Mouse (Mus musculus) kidney, adult 2 months (tissue): ENCODE measurements around the gene Acot7. TPM values are rescaled to one million over a fixed set of nuclear protein-coding genes. Genes with fewer than 3 reads are reported as not detected.

Experiments used
- DNase-seq: peaks from one replicate; pipeline ENCODE4 v3.0.0; 2021
- H3K27ac ChIP-seq: fragments of 200-500 bp; 2 replicates; pipeline ENCODE4 v1.5.1; 2012; ENCODE audit warnings: low read depth, low read length, control low read depth, inconsistent platforms; ENCODE audit not compliant: insufficient read depth
- H3K27me3 ChIP-seq: fragments of 200-500 bp; replicated peaks from 2 replicates; pipeline ENCODE4 v1.6.1; 2012; ENCODE audit warnings: mild to moderate bottlenecking, moderate library complexity, low read length, inconsistent platforms; ENCODE audit not compliant: control insufficient read depth, insufficient read depth
- H3K36me3 ChIP-seq: fragments of 200-500 bp; 2 replicates; pipeline ENCODE4 v1.6.1; 2012; ENCODE audit warnings: mild to moderate bottlenecking, moderate library complexity, low read length, inconsistent platforms; ENCODE audit not compliant: control insufficient read depth, insufficient read depth
- H3K4me1 ChIP-seq: fragments of 200-500 bp; 2 replicates; pipeline ENCODE4 v1.6.1; 2011; ENCODE audit warnings: low read length; ENCODE audit not compliant: control insufficient read depth, insufficient read depth
- H3K4me3 ChIP-seq: fragments of 200-500 bp; 2 replicates; pipeline ENCODE4 v1.5.1; 2011; ENCODE audit warnings: mild to moderate bottlenecking, low read depth, low read length, control low read depth; ENCODE audit not compliant: insufficient read depth
- CTCF ChIP-seq: fragments of 200-500 bp; conservative IDR thresholded peaks from 2 replicates; pipeline ENCODE4 v1.5.1; 2011; ENCODE audit warnings: low read depth, mild to moderate bottlenecking, control low read depth, low read length, moderate library complexity, mixed read lengths; ENCODE audit not compliant: insufficient read depth, insufficient read length
- POLR2A ChIP-seq: fragments of 200-500 bp; IDR thresholded peaks from one replicate; pipeline ENCODE4 v1.6.1; 2011; ENCODE audit warnings: low read depth, low read length, control low read depth
- WGBS: fragments of 180-500 bp; shearing (Covaris S2); methylation state at CpG from one replicate; pipeline ENCODE4 v1.1.7; 2018; 5-methylcytosine and 5-hydroxymethylcytosine counted together
- polyA plus RNA-seq: library from polyadenylated mRNA; depleted of rRNA; stranded (reverse); fragments of >200 nt; gene quantifications from 2 replicates; pipeline ENCODE4 v1.2.3, GENCODE M21; 2012

Gene Acot7
- polyA plus RNA-seq, 1 experiment: 80.2 TPM

DNA sequence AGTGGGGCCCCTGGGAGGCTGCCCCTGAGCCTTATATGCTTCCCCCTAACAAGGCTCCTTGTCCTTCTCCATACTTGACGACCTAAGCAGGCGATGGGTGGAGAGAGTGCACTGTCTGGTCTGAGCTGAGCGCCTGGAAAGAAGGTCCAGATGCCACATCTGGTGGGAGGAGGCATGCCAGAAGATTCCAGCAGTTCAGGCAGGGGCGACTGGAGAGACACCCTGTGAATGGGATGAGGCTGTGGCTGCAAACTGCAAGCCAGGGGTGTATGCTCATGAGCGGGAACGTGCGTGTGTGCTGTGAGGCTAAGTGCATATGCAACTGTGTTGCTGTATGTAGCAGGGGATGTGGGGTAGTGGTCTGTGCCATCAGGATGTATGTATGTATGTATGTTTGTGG is 94.1 kb downstream of the Acot7 start:
- Histone ChIP-seq H3K36me3 (no peaks in the 10 kb centered on the region), H3K27ac (no peak overlapping the region), H3K4me3 (no peak overlapping the region), H3K4me1 (no peaks in the 10 kb centered on the region), H3K27me3 (no peaks in the 10 kb centered on the region; the same call in 1 of the 2 replicates)
- 86% methylated on average over 7 of the region's 7 CpGs for WGBS
- no peak for TF ChIP-seq CTCF
- TF ChIP-seq POLR2A: no peak
- DNase-seq: no peak

GRCm38 (mm10) chr4:152272449-152273049 is 94.6 kb downstream of the Acot7 start:
- no peak overlapping the region for H3K4me3 ChIP-seq
- peak; percentile 57 for DNase-seq
- TF ChIP-seq POLR2A (no peak), CTCF (0 out of 2 replicates have a peak, but pooled peaks have one; percentile 16)
- H3K27ac ChIP-seq: no peak overlapping the region
- WGBS: 42% methylated on average over 9 of the region's 9 CpGs
- no peaks in the 10 kb centered on the region for H3K36me3 ChIP-seq
- no peaks in the 10 kb centered on the region; the same call in 1 of the 2 replicates for H3K27me3 ChIP-seq
- no peaks in the 10 kb centered on the region for H3K4me1 ChIP-seq

DNA sequence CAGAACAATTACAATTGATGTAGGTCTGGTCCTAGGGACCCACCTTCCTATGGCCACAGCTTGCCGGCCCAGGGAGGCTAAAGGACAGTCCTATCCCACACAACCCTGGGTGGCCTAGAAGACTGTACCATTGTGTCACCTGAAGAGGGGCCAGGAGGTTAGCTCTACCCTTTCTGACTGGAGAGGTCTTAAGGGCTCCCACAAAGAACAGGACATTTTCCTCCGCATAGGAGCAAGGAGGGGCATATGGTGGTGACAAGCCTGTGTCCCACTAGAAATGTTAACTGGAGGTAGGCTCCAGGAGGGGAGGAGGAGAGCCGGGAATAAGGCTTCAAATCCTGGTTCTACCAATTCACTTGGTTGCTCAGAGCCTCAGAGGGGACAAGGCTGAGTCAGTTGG is 95.3 kb downstream of the Acot7 start:
- H3K36me3 ChIP-seq: no peaks in the 10 kb centered on the region
- no peak overlapping the region for H3K4me3 ChIP-seq
- no peak overlapping the region for H3K27ac ChIP-seq
- no peak for DNase-seq
- no peaks in the 10 kb centered on the region for H3K4me1 ChIP-seq
- TF ChIP-seq POLR2A (no peak), CTCF (no peak)
- H3K27me3 ChIP-seq: no peaks in the 10 kb centered on the region; the same call in 1 of the 2 replicates
- WGBS: 57% methylated on average over 3 of the region's 3 CpGs

- 3% methylated on average over 46 of the region's 48 CpGs for WGBS
Measured at GRCm38 (mm10) chr4:152273621-152274236, 95.8 kb downstream of the Acot7 start, which contains the start of gene Gpr153. Gene Gpr153, plus strand, starts transcription at chr4:152274232.

DNA sequence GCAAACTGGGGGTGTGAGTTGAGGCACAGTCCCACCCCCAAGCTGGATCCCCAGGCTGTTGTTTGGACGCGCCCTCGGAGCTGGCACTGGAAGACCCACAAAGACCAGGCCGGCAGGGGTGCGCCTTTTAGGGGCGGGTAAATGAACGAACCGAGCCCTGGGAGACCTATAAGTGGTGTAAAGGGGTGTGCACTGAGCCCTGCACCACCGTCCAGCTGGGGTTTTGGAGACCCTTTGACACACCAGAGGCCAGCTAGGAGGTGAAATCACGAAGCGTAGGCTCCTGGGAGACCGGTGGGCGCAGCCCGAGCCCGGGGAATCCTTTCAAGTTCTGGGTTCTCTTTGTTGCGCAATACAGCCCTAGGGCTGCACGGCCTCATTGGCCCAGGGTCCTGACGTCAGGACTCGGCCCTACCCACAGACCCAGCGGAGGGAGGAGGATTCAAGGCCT is 96.8 kb downstream of the Acot7 start:
- Histone ChIP-seq H3K4me3 (peak overlapping the region; percentile 39), H3K36me3 (no peaks in the 10 kb centered on the region), H3K4me1 (no peaks in the 10 kb centered on the region), H3K27ac (no peak overlapping the region), H3K27me3 (no peaks in the 10 kb centered on the region; the same call in 1 of the 2 replicates)
- no peak for DNase-seq
- TF ChIP-seq CTCF (no peak), POLR2A (no peak)
- WGBS: 17% methylated on average over 20 of the region's 20 CpGs

More at GRCm38 (mm10) chr4:152273621-152274236, 95.8 kb downstream of the Acot7 start, which contains the start of gene Gpr153:
- no peak for TF ChIP-seq CTCF
- no peak for TF ChIP-seq POLR2A
- Histone ChIP-seq H3K36me3 (no peaks in the 10 kb centered on the region), H3K27ac (no peak within 1 kb of the TSS), H3K4me1 (no peaks in the 10 kb centered on the region), H3K27me3 (no peaks in the 10 kb centered on the region; the same call in 1 of the 2 replicates), H3K4me3 (peak within 1 kb of the TSS; percentile 39)
- DNase-seq: peak; percentile 32

- TF ChIP-seq CTCF (peak; percentile 58), POLR2A (no peak)
- H3K36me3 ChIP-seq: no peaks in the 10 kb centered on the region
- H3K4me1 ChIP-seq: no peaks in the 10 kb centered on the region
- DNase-seq: no peak
- H3K4me3 ChIP-seq: no peak overlapping the region
- WGBS: 60% methylated on average over 10 of the region's 10 CpGs
- H3K27me3 ChIP-seq: no peaks in the 10 kb centered on the region; the same call in 1 of the 2 replicates
- no peak overlapping the region for H3K27ac ChIP-seq
Measured at GRCm38 (mm10) chr4:152276389-152277347, 98.7 kb downstream of the Acot7 start.

DNA sequence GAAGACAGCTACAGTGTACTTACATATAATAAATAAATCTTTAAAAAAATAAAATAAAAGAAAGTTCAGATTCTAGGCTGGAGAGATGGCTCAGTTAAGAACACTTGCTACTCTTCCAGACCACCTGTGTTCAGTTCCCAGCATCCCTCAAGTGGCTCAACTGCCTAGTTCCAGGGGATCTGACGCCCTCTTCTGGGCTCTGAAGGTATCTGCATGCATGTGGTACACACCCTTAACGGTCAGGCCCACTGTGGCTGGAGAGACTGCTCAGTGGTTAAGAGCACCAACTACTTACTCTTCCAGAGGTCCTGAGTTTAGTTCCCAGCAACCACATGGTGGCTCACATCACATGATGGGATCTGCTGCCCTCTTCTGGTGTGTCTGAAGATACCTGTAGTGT is 100.0 kb downstream of the Acot7 start:
- 71% methylated on average over 2 of the region's 2 CpGs for WGBS
- TF ChIP-seq CTCF (no peak), POLR2A (no peak)
- Histone ChIP-seq H3K36me3 (no peaks in the 10 kb centered on the region), H3K4me1 (no peaks in the 10 kb centered on the region), H3K27ac (no peak overlapping the region), H3K4me3 (no peak overlapping the region), H3K27me3 (no peaks in the 10 kb centered on the region; the same call in 1 of the 2 replicates)
- DNase-seq: no peak
